Mouse (Mus musculus) brain, embryonic 14.5 days (tissue): Measurements from ENCODE around the gene Hsp90aa1. TPM values are rescaled to one million over a fixed set of nuclear protein-coding genes. Genes with fewer than 3 reads are reported as not detected.
"Not testable (repeated sequence)": the region's sequence is repeated elsewhere in the genome, so short reads cannot be mapped to it uniquely, and the experiment has no call there.

Experiments
- DNase-seq: peaks from one replicate; pipeline ENCODE4 v3.0.0-alpha.2; 2011; ENCODE audit warnings: low read depth
- CTCF ChIP-seq: fragments of 200-500 bp; IDR thresholded peaks from 2 replicates; pipeline ENCODE4 v1.5.1; 2012; ENCODE audit warnings: inconsistent platforms, mild to moderate bottlenecking, moderate library complexity, borderline replicate concordance; ENCODE audit not compliant: insufficient read depth, insufficient read length; ENCODE audit errors: extremely low read depth
- POLR2A ChIP-seq: fragments of 200-500 bp; IDR thresholded peaks from 2 replicates; pipeline ENCODE4 v1.6.1; 2012; ENCODE audit warnings: mild to moderate bottlenecking, inconsistent platforms, borderline replicate concordance; ENCODE audit not compliant: poor library complexity, insufficient read depth, insufficient read length, severe bottlenecking; ENCODE audit errors: extremely low read depth
- polyA plus RNA-seq: library from polyadenylated mRNA; depleted of rRNA; stranded (reverse); fragments of >200 nt; gene quantifications from 2 replicates; pipeline ENCODE4 v1.2.3, GENCODE M21; 2012; rRNA removed

Gene Hsp90aa1
- polyA plus RNA-seq, result 436 and 488 TPM in 2 replicates

DNA sequence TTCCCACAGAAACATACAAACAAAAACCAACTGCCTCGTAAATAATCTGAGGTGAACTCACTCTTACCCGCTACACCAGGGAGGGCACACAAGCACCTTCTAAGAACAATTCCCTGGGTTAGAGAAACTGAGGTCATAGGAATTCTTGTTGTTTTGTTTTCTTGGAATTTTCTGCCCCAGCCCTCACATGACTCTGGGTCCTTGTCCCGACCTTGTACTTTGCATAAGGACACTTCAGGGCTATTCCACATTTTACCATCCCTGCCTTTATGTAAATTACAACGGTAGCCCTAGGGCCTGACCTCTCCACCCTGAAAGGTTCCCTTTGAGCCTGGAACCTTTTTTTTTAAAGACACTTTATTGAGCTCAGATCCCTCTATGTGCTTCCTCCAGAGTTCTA, at the start of gene Hsp90aa1:
Gene Hsp90aa1, minus strand, starts transcription at position 173 of the 400 bp plus-strand sequence.
- TF ChIP-seq CTCF (no peak), POLR2A (no peak)
- DNase-seq, result no peak

DNA sequence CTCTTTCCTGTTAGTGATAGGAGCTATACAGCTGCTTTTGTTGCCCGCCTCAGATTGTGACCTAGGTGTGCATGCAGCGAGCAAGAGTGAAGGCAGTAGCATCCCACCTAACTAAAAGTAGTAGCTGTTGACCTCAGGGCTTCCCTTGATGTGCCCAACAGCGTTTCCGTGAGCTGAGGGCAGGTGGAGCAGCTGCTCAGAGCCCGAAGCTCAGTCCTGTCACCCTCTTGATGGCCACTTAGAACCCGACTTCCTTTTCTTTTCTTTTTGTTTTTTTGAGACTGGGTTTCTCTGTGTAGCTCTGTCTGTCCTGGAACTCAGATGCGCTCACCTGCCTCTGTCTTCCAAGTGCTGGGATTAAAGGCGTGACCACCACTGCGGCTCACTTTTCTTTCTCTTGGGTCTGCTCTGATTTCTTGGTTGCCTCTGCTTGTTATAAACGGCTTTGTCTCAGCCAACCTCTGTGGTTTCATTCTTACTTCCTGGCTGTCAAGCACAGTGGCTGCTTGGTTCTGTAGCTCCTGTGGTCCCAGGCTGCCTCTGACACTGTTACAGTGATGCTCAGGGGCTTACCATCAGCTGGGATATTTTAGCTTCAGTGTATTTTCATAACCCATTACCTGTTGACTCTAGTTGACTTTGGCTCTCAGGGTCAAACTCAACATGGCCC, 48.4 kb upstream of the Hsp90aa1 start:
- TF ChIP-seq POLR2A, result no peak
- no peak for TF ChIP-seq CTCF
- no peak for DNase-seq

DNA sequence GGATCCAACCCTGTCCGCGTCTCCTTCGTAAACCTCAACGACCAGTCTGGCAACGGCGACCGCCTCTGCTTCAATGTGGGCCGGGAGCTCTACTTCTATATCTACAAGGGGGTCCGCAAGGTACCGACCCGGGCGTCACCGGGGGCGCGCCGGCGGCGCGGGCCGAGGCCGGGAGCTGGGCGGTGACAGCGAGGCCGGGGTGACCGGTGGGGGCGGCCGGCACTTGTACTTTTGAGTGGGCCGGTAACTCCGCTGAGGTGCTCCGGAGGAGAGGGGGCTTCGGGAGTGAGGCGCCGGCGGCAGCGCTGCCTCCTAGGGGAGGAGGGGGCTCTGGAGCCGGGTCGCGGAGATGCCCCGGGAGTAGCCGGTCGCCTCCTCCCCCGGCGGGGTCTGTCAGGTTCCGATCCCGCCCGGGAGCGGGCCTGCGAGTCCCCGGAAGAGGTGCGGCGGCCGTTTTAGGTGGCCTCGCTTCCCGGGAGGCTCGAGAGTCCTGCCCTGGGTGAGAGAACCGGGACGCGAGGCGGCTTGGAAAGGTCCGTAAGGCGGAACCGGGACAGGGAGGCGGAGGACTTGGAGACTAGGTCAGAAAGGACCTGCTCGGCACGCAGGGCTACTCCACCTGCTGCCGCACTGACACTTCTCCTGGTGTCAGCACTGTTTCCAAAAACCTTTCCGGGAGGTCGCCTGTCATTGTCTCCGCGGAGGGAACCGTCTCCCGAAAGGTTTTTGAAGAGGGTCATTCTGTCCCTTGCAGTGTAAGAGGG, 35.8 kb upstream of the Hsp90aa1 start:
- no peak for DNase-seq
- TF ChIP-seq CTCF (no peak), POLR2A (no peak)

GRCm38 (mm10) chr12:110737170-110738157, 34.9 kb upstream of the Hsp90aa1 start, which contains the start of gene Wdr20:
Wdr20 (plus strand) TSS chr12:110737944.
- TF ChIP-seq POLR2A (peak; percentile 40; the same call in 1 of the 2 replicates), CTCF (no peak)
- DNase-seq, result peak; percentile 99

- DNase-seq, result peak; percentile 17
- TF ChIP-seq CTCF (no peak), POLR2A (no peak)
Measured at GRCm38 (mm10) chr12:110736641-110737040, 34.1 kb upstream of the Hsp90aa1 start.

DNA sequence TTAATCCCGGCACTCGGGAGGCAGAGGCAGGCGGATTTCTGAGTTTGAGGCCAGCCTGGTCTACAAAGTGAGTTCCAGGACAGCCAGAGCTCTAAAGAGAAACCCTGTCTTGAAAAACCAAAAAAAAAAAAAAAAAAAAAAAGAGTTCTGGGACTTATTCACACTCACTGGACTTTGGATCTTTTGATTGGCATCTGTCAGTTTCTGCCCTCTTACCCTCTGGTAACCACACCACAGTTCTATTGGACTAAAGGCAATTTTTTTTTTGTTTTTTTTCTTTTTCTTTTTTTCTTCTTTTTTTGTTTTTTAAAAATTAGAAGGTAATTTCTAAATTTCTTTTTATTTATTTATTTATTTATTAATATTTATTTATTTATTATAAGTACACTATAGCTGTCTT, 30.7 kb upstream of the Hsp90aa1 start:
- DNase-seq, result not testable (repeated sequence)

- no peak for DNase-seq
- TF ChIP-seq POLR2A (no peak), CTCF (no peak)
Measured at GRCm38 (mm10) chr12:110726428-110726827, 23.9 kb upstream of the Hsp90aa1 start.

DNA sequence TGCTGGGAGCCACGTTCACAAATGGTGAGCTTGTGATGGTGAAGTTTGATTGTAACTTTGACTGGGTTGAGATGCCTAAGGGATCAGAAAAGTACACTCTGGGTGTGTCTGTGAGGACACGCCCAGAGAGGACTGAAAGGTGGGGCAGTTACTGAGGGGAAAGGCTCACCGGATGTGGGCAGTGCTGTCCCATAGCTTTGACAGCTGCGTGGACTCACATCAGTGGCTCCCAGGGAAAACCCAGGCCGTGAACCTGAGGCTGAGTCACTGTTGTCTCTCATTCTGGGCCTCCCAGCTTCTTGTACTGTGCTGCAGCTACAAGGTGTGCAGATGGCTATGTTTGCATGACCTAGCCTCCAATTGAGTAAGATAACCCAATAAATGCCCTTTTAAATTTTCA, 23.0 kb upstream of the Hsp90aa1 start:
- TF ChIP-seq POLR2A (no peak), CTCF (no peak)

GRCm38 (mm10) chr12:110725051-110725450, 22.5 kb upstream of the Hsp90aa1 start:
- no peak for DNase-seq
- TF ChIP-seq POLR2A (no peak), CTCF (no peak)

More for the DNA sequence above, 23.0 kb upstream of the Hsp90aa1 start:
- DNase-seq, result no peak

DNA sequence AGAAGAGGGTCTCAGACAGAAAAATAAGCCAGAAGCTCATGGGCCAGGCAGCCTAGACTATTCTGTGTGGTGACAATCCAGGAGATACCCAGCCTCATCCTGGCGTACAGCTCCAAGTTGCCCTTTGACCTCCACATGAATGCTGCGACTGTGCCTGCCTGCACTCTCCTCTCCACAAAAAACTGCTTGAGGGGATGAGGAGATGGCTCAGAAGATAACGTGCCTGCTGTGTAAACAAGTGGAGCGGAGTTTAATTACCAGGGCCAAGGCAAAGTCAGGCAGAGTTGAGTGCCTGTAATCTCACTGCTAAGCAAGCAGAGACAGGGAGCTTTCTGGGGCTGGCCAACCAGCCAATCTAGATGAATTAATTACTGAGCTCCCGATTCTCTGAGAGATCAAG, 13.5 kb upstream of the Hsp90aa1 start:
- TF ChIP-seq POLR2A (no peak), CTCF (no peak)
- DNase-seq, result no peak

- TF ChIP-seq CTCF (no peak), POLR2A (no peak)
- DNase-seq, result no peak
Measured at GRCm38 (mm10) chr12:110714215-110714614, 11.7 kb upstream of the Hsp90aa1 start.
